Mouse (Mus musculus) lung, adult 2 months (tissue): ENCODE measurements around the gene Zfp697.

Experiments used
- CTCF ChIP-seq: fragments of 200-500 bp; IDR thresholded peaks from 2 replicates; pipeline ENCODE4 v1.5.1; 2011; ENCODE audit warnings: mild to moderate bottlenecking, low read length, control low read depth; ENCODE audit not compliant: insufficient read depth
- POLR2A ChIP-seq: fragments of 200-500 bp; IDR thresholded peaks from 2 replicates; pipeline ENCODE4 v1.6.1; 2011; ENCODE audit warnings: low read depth, mild to moderate bottlenecking, control low read depth, low read length, borderline replicate concordance; ENCODE audit errors: extremely low read depth

DNA sequence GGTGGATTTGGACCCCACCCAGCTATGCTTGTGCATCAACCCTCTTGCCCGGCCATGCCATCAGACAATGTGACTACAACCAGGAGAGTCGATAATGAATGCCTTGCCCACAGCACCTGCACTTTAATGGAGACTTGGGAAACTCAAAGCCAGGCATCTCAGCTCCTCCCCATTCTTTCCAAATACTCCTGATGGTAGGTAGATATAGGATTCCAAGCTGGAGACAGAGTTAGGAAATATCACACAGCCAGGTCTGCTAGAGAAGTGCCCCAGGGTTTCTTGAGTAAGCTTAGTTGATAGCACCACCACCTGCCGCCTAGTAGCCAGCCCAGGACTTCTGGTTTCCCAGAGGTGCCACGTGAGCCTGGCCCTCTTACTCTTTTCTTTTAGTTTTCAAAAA, 15.4 kb upstream of the Zfp697 start:
- no peak for TF ChIP-seq CTCF
- no peak for TF ChIP-seq POLR2A
